Mouse (Mus musculus) MEL (cell line): Measurements from ENCODE around the gene Cfap54. TPM values are rescaled to one million over a fixed set of nuclear protein-coding genes. Genes with fewer than 3 reads are reported as not detected.

Experiments
- DNase-seq: peaks from one replicate; pipeline ENCODE4 v3.0.0; 2011; ENCODE audit warnings: low read depth, low spot score
- H3K27ac ChIP-seq: 2 replicates; pipeline ENCODE4 v1.5.1; 2012; ENCODE audit warnings: low read depth, mild to moderate bottlenecking, control low read depth, low read length, moderate library complexity; ENCODE audit not compliant: control insufficient read depth
- H3K27me3 ChIP-seq, 2 experiments: fragments of 150-350 bp in 1 of 2; sonication (generic) in 1 of 2; 2 replicates each; pipeline ENCODE4 v1.6.1; 2012; ENCODE audit warnings: low read length in 2 of 2, mild to moderate bottlenecking in 2 of 2, improper control_type of control experiment in 1 of 2, moderate library complexity in 1 of 2; ENCODE audit not compliant: insufficient read depth in 2 of 2, control insufficient read depth in 1 of 2
- H3K36me3 ChIP-seq, 2 experiments: 2 replicates each; pipeline ENCODE4 v1.6.1; 2012 to 2014; ENCODE audit warnings: low read length in 2 of 2, improper control_type of control experiment in 1 of 2, inconsistent platforms in 1 of 2, mild to moderate bottlenecking in 1 of 2; ENCODE audit not compliant: insufficient read depth in 2 of 2, control insufficient read depth in 1 of 2
- H3K4me1 ChIP-seq, 2 experiments: fragments of 150-350 bp in 1 of 2; sonication (generic) in 1 of 2; 2 replicates each; pipeline ENCODE4 v1.6.1; 2012; ENCODE audit warnings: low read length in 2 of 2, improper control_type of control experiment in 1 of 2, mild to moderate bottlenecking in 1 of 2; ENCODE audit not compliant: insufficient read depth in 2 of 2, control insufficient read depth in 1 of 2
- H3K4me3 ChIP-seq, 2 experiments: fragments of 150-350 bp in 1 of 2; sonication (generic) in 1 of 2; 2 replicates each; pipeline ENCODE4 v1.5.1; 2012; ENCODE audit warnings: low read depth in 2 of 2, low read length in 2 of 2, mild to moderate bottlenecking in 2 of 2, moderate library complexity in 2 of 2, control low read depth in 1 of 2, improper control_type of control experiment in 1 of 2; ENCODE audit not compliant: control insufficient read depth in 1 of 2, insufficient read depth in 1 of 2
- H3K79me2 ChIP-seq: 2 replicates; pipeline ENCODE4 v1.6.1; 2012; ENCODE audit warnings: mild to moderate bottlenecking, low read length, moderate library complexity; ENCODE audit not compliant: control insufficient read depth, poor library complexity, insufficient read depth
- H3K9ac ChIP-seq: 2 replicates; pipeline ENCODE4 v1.6.1; 2012; ENCODE audit warnings: low read depth, mild to moderate bottlenecking, control low read depth, low read length, moderate library complexity; ENCODE audit not compliant: control insufficient read depth, poor library complexity, severe bottlenecking
- H3K9me3 ChIP-seq: fragments of 150-350 bp; sonication (generic); replicated peaks from 2 replicates; pipeline ENCODE4 v1.6.1; 2012; ENCODE audit warnings: mild to moderate bottlenecking, low read length, improper control_type of control experiment, moderate library complexity; ENCODE audit not compliant: insufficient read depth
- BHLHE40 ChIP-seq: IDR thresholded peaks from 2 replicates; pipeline ENCODE4 v1.6.1; 2012; ENCODE audit warnings: low read depth, mild to moderate bottlenecking, inconsistent platforms, low read length, improper control_type of control experiment, borderline replicate concordance
- CHD1 ChIP-seq: IDR thresholded peaks from 2 replicates; pipeline ENCODE4 v1.6.1; 2012; ENCODE audit warnings: low read depth, mild to moderate bottlenecking, inconsistent platforms, low read length, improper control_type of control experiment
- CTCF ChIP-seq, 3 experiments: IDR thresholded peaks in 2 of 3; conservative IDR thresholded peaks in 1 of 3; 2 replicates each; pipeline ENCODE4 v1.5.1; 2011 to 2012; ENCODE audit warnings: low read length in 3 of 3, low read depth in 2 of 3, mild to moderate bottlenecking in 2 of 3, improper control_type of control experiment in 1 of 3, inconsistent platforms in 1 of 3, mixed read lengths in 1 of 3, moderate library complexity in 1 of 3; ENCODE audit not compliant: control insufficient read depth in 1 of 3, insufficient read depth in 1 of 3, poor library complexity in 1 of 3, severe bottlenecking in 1 of 3
- E2F4 ChIP-seq: IDR thresholded peaks from 2 replicates; pipeline ENCODE4 v1.6.1; 2011; ENCODE audit warnings: low read depth, low read length, improper control_type of control experiment, borderline replicate concordance
- EP300 ChIP-seq, 2 experiments: IDR thresholded peaks; 2 replicates each; pipeline ENCODE4 v1.6.1; 2011; ENCODE audit warnings: improper control_type of control experiment in 2 of 2, low read length in 2 of 2, low read depth in 1 of 2, mild to moderate bottlenecking in 1 of 2
- ETS1 ChIP-seq: IDR thresholded peaks from 2 replicates; pipeline ENCODE4 v1.6.1; 2012; ENCODE audit warnings: low read depth, mild to moderate bottlenecking, inconsistent platforms, low read length, improper control_type of control experiment, moderate library complexity
- GATA1 ChIP-seq: IDR thresholded peaks from 2 replicates; pipeline ENCODE4 v1.6.1; 2011; ENCODE audit warnings: low read depth, low read length, improper control_type of control experiment
- MAZ ChIP-seq: IDR thresholded peaks from 2 replicates; pipeline ENCODE4 v1.6.1; 2012; ENCODE audit warnings: low read depth, mild to moderate bottlenecking, inconsistent platforms, low read length, improper control_type of control experiment
- MXI1 ChIP-seq: IDR thresholded peaks from 2 replicates; pipeline ENCODE4 v1.6.1; 2011; ENCODE audit warnings: mild to moderate bottlenecking, low read depth, low read length, improper control_type of control experiment
- NELFE ChIP-seq: IDR thresholded peaks from 2 replicates; pipeline ENCODE4 v1.6.1; 2011; ENCODE audit warnings: low read depth, low read length, improper control_type of control experiment
- NRF1 ChIP-seq: IDR thresholded peaks from 2 replicates; pipeline ENCODE4 v1.6.1; 2014; ENCODE audit warnings: low read depth, mild to moderate bottlenecking, inconsistent platforms, low read length, improper control_type of control experiment, moderate library complexity; ENCODE audit not compliant: poor library complexity, insufficient read depth, severe bottlenecking
- POLR2AphosphoS2 ChIP-seq: IDR thresholded peaks from 2 replicates; pipeline ENCODE4 v1.6.1; 2011; ENCODE audit warnings: low read length, improper control_type of control experiment
- RAD21 ChIP-seq: IDR thresholded peaks from 2 replicates; pipeline ENCODE4 v1.6.1; 2011; ENCODE audit warnings: mild to moderate bottlenecking, low read depth, low read length, improper control_type of control experiment
- RCOR1 ChIP-seq: IDR thresholded peaks from 2 replicates; pipeline ENCODE4 v1.6.1; 2012; ENCODE audit warnings: low read depth, mild to moderate bottlenecking, inconsistent platforms, low read length, improper control_type of control experiment
- SIN3A ChIP-seq: IDR thresholded peaks from 2 replicates; pipeline ENCODE4 v1.6.1; 2012; ENCODE audit warnings: low read length, improper control_type of control experiment, inconsistent platforms
- SMC3 ChIP-seq: IDR thresholded peaks from 2 replicates; pipeline ENCODE4 v1.6.1; 2011; ENCODE audit warnings: low read depth, low read length, improper control_type of control experiment
- TBP ChIP-seq: IDR thresholded peaks from 2 replicates; pipeline ENCODE4 v1.8.0; 2011; ENCODE audit warnings: low read depth, low read length, improper control_type of control experiment
- UBTF ChIP-seq: IDR thresholded peaks from 2 replicates; pipeline ENCODE4 v1.6.1; 2012; ENCODE audit warnings: low read depth, mild to moderate bottlenecking, inconsistent platforms, low read length, improper control_type of control experiment, moderate library complexity, borderline replicate concordance; ENCODE audit not compliant: insufficient read depth
- USF1 ChIP-seq: IDR thresholded peaks from 2 replicates; pipeline ENCODE4 v1.6.1; 2014; ENCODE audit warnings: low read depth, mild to moderate bottlenecking, inconsistent platforms, low read length, improper control_type of control experiment, moderate library complexity
- USF2 ChIP-seq, 2 experiments: IDR thresholded peaks; 2 replicates each; pipeline ENCODE4 v1.6.1; 2011 to 2012; ENCODE audit warnings: improper control_type of control experiment in 2 of 2, low read length in 2 of 2, borderline replicate concordance in 1 of 2, inconsistent platforms in 1 of 2, low read depth in 1 of 2, mild to moderate bottlenecking in 1 of 2; ENCODE audit not compliant: insufficient read depth in 1 of 2
- ZC3H11A ChIP-seq: IDR thresholded peaks from 2 replicates; pipeline ENCODE4 v1.6.1; 2012; ENCODE audit warnings: low read depth, mild to moderate bottlenecking, inconsistent platforms, low read length, improper control_type of control experiment
- polyA plus RNA-seq, 2 experiments: library from polyadenylated mRNA; stranded (reverse) in 1 of 2; unstranded in 1 of 2; fragments of >175 nt in 1 of 2; fragments of >200 nt in 1 of 2; gene quantifications; 2 replicates each; pipeline versions ENCODE4 v1.2.1 to v1.2.4; 2012; ENCODE audit warnings: low replicate concordance in 2 of 2, low read depth in 1 of 2; ENCODE audit not compliant: insufficient read length in 2 of 2, insufficient read depth in 1 of 2, missing spikeins in 1 of 2
- total RNA-seq: library from RNA; depleted of rRNA; stranded (reverse); fragments of 300-350 nt; gene quantifications from 2 replicates; pipeline ENCODE4 v1.2.3, GENCODE M21; 2012

The Cfap54 gene
- total and polyA plus RNA-seq, 3 experiments: 2.0 to 2.7 TPM; not detected in 1

GRCm38 (mm10) chr10:92816903-92817302 lies 264.5 kb downstream of the Cfap54 start:
- Histone ChIP-seq H3K27me3 (no peaks in the 10 kb centered on the region), H3K4me3 (no peak overlapping the region), H3K27ac (no peak overlapping the region), H3K9ac (no peak overlapping the region)
- no peak for DNase-seq
- TF ChIP-seq CTCF (IDR thresholded peaks at IDR 0.05 in 2 of 3, conservative IDR thresholded peaks at IDR 0.05 in 1 of 3; ENCODE audit: control insufficient read depth in 1 of 3, insufficient read depth in 1 of 3, low read depth in 2 of 3, low read length in 3 of 3, poor library complexity in 1 of 3, severe bottlenecking in 1 of 3): no peak
- TF ChIP-seq NRF1: no peak
- TF ChIP-seq UBTF: no peak
- TF ChIP-seq EP300 (IDR thresholded peaks at IDR 0.05; ENCODE audit: low read depth in 1 of 2, low read length in 2 of 2): no peak
- no peak for TF ChIP-seq SMC3
- no peak for TF ChIP-seq ZC3H11A
- TF ChIP-seq POLR2AphosphoS2: no peak
- TF ChIP-seq USF2 (IDR thresholded peaks at IDR 0.05; ENCODE audit: borderline replicate concordance in 1 of 2, insufficient read depth in 1 of 2, low read depth in 1 of 2, low read length in 2 of 2): no peak
- no peak for TF ChIP-seq RAD21
- TF ChIP-seq GATA1: no peak
- no peak for TF ChIP-seq MAZ
- no peak for TF ChIP-seq CHD1
- no peak for TF ChIP-seq E2F4
- TF ChIP-seq, all 39 proteins: peak for 0
- no peaks in the 10 kb centered on the region for H3K79me2 ChIP-seq
- H3K9me3 ChIP-seq: no peaks in the 10 kb centered on the region
- H3K36me3 ChIP-seq: no peaks in the 10 kb centered on the region
- no peaks in the 10 kb centered on the region for H3K4me1 ChIP-seq

- no peak for DNase-seq
- Histone ChIP-seq H3K9ac (no peak overlapping the region), H3K9me3 (no peaks in the 10 kb centered on the region), H3K36me3 (no peaks in the 10 kb centered on the region), H3K4me3 (no peak overlapping the region), H3K27ac (no peak overlapping the region)
- TF ChIP-seq BHLHE40 (no peak), USF1 (no peak), E2F4 (no peak), CTCF (IDR thresholded peaks at IDR 0.05 in 2 of 3, conservative IDR thresholded peaks at IDR 0.05 in 1 of 3; ENCODE audit: control insufficient read depth in 1 of 3, insufficient read depth in 1 of 3, low read depth in 2 of 3, low read length in 3 of 3, poor library complexity in 1 of 3, severe bottlenecking in 1 of 3) (no peak), MXI1 (no peak), RCOR1 (no peak), NELFE (no peak), ETS1 (no peak), TBP (no peak), UBTF (no peak), POLR2AphosphoS2 (no peak), SIN3A (no peak), CHD1 (no peak), MAZ (no peak)
- TF ChIP-seq, all 39 proteins: peak for 0
- Histone ChIP-seq H3K4me1 (no peaks in the 10 kb centered on the region), H3K79me2 (no peaks in the 10 kb centered on the region), H3K27me3 (no peaks in the 10 kb centered on the region)
Measured at GRCm38 (mm10) chr10:92810894-92811293, 270.5 kb downstream of the Cfap54 start.
